Mouse (Mus musculus) kidney, adult 2 months (tissue): ENCODE results near the gene Kcnq1.

Source experiments
- CTCF ChIP-seq: fragments of 200-500 bp; conservative IDR thresholded peaks from 2 replicates; pipeline ENCODE4 v1.5.1; 2011; ENCODE audit warnings: low read depth, mild to moderate bottlenecking, control low read depth, low read length, moderate library complexity, mixed read lengths; ENCODE audit not compliant: insufficient read depth, insufficient read length
- POLR2A ChIP-seq: fragments of 200-500 bp; IDR thresholded peaks from one replicate; pipeline ENCODE4 v1.6.1; 2011; ENCODE audit warnings: low read depth, low read length, control low read depth

DNA sequence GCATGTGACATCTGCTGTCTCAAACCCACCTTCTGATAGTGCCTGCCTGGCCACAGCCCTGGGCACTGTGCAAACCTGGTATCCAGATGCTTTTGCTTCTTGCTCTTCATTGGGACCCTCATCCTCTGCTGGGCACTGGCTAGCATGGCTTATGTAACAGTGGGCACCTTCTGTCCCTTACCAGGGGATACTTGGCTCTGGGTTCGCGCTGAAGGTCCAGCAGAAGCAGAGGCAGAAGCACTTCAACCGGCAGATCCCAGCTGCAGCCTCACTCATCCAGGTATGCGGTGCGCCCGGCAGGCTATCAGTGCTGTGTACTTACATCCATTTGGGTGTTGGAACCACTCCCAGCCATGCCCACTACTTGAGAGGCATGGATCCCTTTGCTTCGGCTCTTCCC lies 86.2 kb downstream of the Kcnq1 start:
- TF ChIP-seq CTCF = no peak
- TF ChIP-seq POLR2A = no peak
